Mouse (Mus musculus): Measurements from ENCODE around the gene Mxi1.

Mxi1 gene

GRCm38 (mm10) chr19:53420924-53421582, 110.7 kb downstream of the Mxi1 start:
- intact Hi-C loops (cut with DNase I) = no loop called here

DNA sequence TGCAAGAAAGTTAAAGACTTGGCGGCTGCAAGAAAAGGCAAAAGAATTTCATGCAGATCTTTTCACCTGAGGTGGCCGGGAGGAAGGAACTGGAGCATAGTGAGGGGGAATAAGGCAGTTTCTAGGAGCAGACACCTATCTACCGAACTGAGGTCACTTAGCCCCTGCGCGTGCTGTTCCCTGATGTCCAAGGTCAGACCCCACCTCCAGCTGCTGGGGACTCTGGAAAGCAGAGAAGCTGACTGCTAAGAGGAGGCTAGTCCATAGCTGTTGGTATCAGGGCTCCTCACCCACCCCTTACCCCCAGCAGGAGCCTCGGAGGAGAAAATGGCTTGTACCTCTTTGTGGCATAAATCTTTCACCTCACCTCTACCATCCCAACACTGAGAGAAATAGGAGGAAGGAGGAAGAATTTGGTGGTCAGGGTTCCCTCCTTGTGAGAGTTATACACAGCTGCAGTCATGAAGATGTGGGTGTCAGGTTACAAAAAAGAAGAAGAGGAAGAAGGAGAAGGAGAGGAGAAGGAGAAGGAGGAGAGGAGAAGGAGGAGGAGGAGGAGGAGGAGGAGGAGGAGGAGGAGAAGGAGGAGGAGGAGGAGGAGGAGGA, 111.4 kb downstream of the Mxi1 start:
- intact Hi-C loops (cut with DNase I) = no loop called here

GRCm38 (mm10) chr19:53422358-53423308, 112.3 kb downstream of the Mxi1 start:
- intact Hi-C loops (cut with DNase I) = no loop called here

DNA sequence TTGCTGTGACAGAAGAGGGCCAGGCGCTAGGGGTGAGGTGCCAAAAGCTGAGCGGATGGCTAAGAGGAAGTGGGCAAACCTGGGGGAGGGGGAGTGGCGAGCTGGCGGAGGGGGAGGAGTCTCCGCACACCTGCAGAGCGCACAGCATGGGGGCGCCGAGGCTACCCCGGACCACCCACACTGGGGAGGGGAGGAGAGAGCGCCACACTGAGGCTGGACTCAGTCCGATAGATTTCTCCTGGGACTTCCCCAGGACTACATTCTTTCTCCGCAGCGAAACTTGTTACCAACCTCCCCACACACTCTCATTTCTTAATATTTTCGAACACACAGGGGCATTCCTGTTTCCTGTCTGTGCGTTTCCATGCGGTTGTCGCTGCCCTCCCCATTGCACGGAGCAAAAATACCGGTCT, 113.0 kb downstream of the Mxi1 start:
- intact Hi-C loops (cut with DNase I) = no loop called here

DNA sequence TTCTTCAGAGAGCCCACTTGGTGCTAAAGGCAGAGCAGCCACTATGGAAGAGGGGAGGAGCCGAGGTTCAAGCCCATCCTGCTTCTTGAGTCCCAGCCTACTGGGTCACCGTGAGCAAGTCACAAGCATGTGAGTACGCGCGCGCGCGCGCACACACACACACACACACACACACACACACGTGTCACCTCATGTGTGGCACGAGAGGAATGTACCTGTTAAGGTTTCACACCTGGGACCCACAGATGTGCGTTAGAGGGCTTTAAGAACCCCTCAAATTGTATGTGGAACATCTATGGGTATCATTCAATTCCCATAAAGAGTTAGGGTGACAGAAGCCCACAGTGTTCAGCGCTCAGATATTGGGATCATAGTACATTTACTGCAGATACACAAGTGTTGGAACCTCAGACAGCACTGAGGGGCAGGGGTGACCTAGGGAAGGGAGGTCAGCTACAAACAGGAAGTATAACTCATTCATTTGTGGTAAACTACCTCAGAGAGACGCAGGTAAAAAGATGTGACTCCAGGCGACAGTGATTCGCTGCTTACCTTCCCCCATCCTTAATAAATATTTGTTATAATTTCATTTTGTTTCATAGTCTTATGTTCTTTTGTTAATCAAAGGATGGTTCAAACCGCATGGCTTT, 113.6 kb downstream of the Mxi1 start:
- intact Hi-C loops (cut with DNase I) = no loop called here

DNA sequence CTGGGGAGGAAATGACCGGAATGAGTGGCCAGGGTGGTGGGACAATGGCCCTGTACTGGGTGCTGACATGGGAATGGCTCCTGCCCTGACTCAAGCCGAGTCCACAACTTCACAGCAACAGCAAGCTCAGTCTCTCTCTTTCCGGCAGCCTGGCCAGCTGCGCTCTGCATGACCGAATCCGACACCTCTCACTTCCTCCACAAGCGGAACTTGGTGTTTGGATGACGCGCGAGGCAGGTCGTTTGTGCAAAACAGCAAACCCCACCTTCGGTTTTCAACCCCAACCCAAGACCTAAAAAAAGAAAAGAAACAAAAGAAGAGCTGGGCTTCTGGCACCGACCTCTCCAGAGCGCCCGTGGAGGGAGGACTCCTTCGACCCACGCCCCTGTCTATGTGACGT, 114.3 kb downstream of the Mxi1 start:
- intact Hi-C loops (cut with DNase I) = no loop called here
